Mouse (Mus musculus): ENCODE measurements around the gene Eepd1.

- TF ChIP-seq CTCF (IDR thresholded peaks at IDR 0.05; ENCODE audit: low read depth) (no peak), EP300 (IDR thresholded peaks at IDR 0.05; ENCODE audit: low read depth) (no peak)
These were observed 31.7 kb downstream of the Eepd1 start for GRCm38 (mm10) chr9:25513050-25513449.
